Mouse (Mus musculus): Measurements from ENCODE around the gene Gabpb2. TPM values are rescaled to one million over a fixed set of nuclear protein-coding genes. Genes with fewer than 3 reads are reported as not detected.

The Gabpb2 gene
- polyA plus RNA-seq, 1 experiment from 2014 or later, result 3.1 TPM

DNA sequence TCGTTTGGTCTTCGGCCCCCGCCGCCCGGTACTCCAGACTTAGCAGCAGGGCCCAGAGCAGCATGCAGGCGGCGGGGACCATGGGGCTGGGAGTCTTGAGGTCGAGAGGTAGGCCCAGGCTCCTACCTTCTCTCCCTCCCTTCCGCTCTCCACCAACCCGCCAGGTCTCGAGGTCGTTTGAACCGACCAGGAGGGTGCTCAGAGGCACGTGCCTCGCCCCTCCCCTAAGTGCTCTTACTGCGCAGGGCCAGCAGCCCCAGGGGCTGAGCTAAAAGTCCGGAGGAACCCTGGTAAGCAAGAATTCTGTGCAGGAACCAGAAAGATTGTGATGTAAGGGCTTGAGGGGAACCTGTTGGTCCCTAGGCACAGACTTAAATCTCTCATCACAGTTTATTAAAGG lies 23.2 kb upstream of the Gabpb2 start:
- Histone ChIP-seq H3K27me3 (replicated peaks; ENCODE audit: control insufficient read depth, insufficient read depth, low read length) (no peaks in the 10 kb centered on the region), H3K9me3 (ENCODE audit: control insufficient read depth) (no peaks in the 10 kb centered on the region), H3K27ac (ENCODE audit: low read depth, low read length) (no peak overlapping the region), H3K36me3 (ENCODE audit: control insufficient read depth, insufficient read depth) (peaks cover 16% of the 10 kb centered on the region), H3K4me1 (replicated peaks; ENCODE audit: control insufficient read depth, insufficient read depth, low read length) (no peaks in the 10 kb centered on the region), H3K4me2 (replicated peaks; ENCODE audit: low read depth) (no peak overlapping the region), H3K9ac (ENCODE audit: low read depth, low read length) (no peak overlapping the region), H3K4me3 (ENCODE audit: low read depth, low read length) (no peak overlapping the region)
- WGBS, result 32% methylated on average over 17 of the region's 17 CpGs
- no peak for TF ChIP-seq CTCF (IDR thresholded peaks at IDR 0.05; ENCODE audit: low read depth)
- no peak for ATAC-seq

- no peak overlapping the region for H3K4me2 ChIP-seq (replicated peaks; ENCODE audit: low read depth)
- no peak overlapping the region for H3K4me3 ChIP-seq (ENCODE audit: low read depth, low read length)
- H3K9me3 ChIP-seq (ENCODE audit: control insufficient read depth), result no peaks in the 10 kb centered on the region
- no peaks in the 10 kb centered on the region for H3K4me1 ChIP-seq (replicated peaks; ENCODE audit: control insufficient read depth, insufficient read depth, low read length)
- no peak overlapping the region; the same call in 1 of the 2 replicates for H3K27ac ChIP-seq (ENCODE audit: low read depth, low read length)
- H3K27me3 ChIP-seq (replicated peaks; ENCODE audit: control insufficient read depth, insufficient read depth, low read length), result no peaks in the 10 kb centered on the region
- no peak overlapping the region for H3K9ac ChIP-seq (ENCODE audit: low read depth, low read length)
- WGBS, result 84% methylated on average over 12 of the region's 12 CpGs
- ATAC-seq, result no peak
- peaks cover 25% of the 10 kb centered on the region for H3K36me3 ChIP-seq (ENCODE audit: control insufficient read depth, insufficient read depth)
- TF ChIP-seq CTCF (IDR thresholded peaks at IDR 0.05; ENCODE audit: low read depth), result no peak
Measured at GRCm38 (mm10) chr3:95239971-95240370, 22.3 kb upstream of the Gabpb2 start.

GRCm38 (mm10) chr3:95239022-95239421 lies 21.3 kb upstream of the Gabpb2 start:
- Histone ChIP-seq H3K9me3 (ENCODE audit: control insufficient read depth) (no peaks in the 10 kb centered on the region), H3K9ac (ENCODE audit: low read depth, low read length) (no peak overlapping the region), H3K36me3 (ENCODE audit: control insufficient read depth, insufficient read depth) (peaks cover 35% of the 10 kb centered on the region), H3K27ac (ENCODE audit: low read depth, low read length) (no peak overlapping the region), H3K4me1 (replicated peaks; ENCODE audit: control insufficient read depth, insufficient read depth, low read length) (no peaks in the 10 kb centered on the region), H3K4me3 (ENCODE audit: low read depth, low read length) (no peak overlapping the region), H3K4me2 (replicated peaks; ENCODE audit: low read depth) (no peak overlapping the region), H3K27me3 (replicated peaks; ENCODE audit: control insufficient read depth, insufficient read depth, low read length) (no peaks in the 10 kb centered on the region)
- peak; percentile 27; the same call in 1 of the 2 replicates for TF ChIP-seq CTCF (IDR thresholded peaks at IDR 0.05; ENCODE audit: low read depth)
- WGBS, result 80% methylated on average over 6 of the region's 6 CpGs
- ATAC-seq, result no peak

GRCm38 (mm10) chr3:95237541-95238099 lies 19.9 kb upstream of the Gabpb2 start:
- WGBS, result 75% methylated on average over 8 of the region's 8 CpGs
- no peak for TF ChIP-seq CTCF (IDR thresholded peaks at IDR 0.05; ENCODE audit: low read depth)

DNA sequence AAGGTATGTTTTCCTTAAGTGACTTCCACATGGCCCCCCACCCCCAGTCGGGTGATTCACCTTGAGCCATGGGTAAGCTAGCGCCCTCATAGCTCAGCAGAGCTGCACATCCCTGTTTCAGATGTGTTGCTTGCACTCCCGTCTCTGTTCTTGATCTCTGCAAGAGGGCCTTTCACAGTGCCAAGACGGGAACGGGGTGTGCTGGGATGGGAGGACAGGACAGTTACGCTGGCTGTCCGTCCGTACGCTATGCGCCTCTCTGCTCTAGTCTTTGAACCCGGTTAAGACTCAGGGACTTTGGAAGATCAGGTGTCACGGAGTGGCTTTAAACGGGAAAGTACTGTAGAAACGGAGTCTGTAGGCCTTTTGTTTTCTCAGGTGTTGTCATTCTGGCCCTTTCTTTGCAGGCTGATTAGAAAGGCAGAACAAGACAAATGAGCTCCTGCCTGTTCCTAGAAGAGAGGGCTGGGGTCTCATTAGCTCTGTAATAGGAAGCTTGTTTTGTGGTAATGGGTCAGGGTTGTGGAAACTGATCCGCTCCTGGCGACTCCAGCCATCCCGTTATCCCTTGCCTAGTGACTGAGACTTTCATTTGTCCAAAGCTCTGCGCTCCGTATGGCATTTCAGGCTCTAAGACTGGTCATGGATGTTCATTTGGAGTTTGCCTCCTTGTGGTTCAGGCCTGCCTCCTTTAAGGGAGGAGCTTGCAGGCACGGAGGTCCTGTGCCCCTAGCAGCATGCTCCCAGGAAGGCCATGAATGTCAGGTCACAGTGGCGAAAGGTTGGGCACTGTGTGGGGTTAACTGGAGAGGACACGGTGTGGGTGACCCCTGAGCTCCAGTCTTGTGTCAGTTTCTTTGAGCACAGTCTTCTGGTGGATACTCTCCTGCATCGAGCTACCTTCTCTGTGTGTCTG lies 17.9 kb upstream of the Gabpb2 start:
- no peak for TF ChIP-seq CTCF (IDR thresholded peaks at IDR 0.05; ENCODE audit: low read depth)
- Histone ChIP-seq H3K4me1 (replicated peaks; ENCODE audit: control insufficient read depth, insufficient read depth, low read length) (peaks cover 8% of the 10 kb centered on the region), H3K27ac (ENCODE audit: low read depth, low read length) (peak overlapping the region; percentile 28; the same call in 1 of the 2 replicates), H3K9ac (ENCODE audit: low read depth, low read length) (no peak overlapping the region), H3K27me3 (replicated peaks; ENCODE audit: control insufficient read depth, insufficient read depth, low read length) (no peaks in the 10 kb centered on the region), H3K4me2 (replicated peaks; ENCODE audit: low read depth) (no peak overlapping the region), H3K4me3 (ENCODE audit: low read depth, low read length) (no peak overlapping the region), H3K36me3 (ENCODE audit: control insufficient read depth, insufficient read depth) (peaks cover 58% of the 10 kb centered on the region), H3K9me3 (ENCODE audit: control insufficient read depth) (no peaks in the 10 kb centered on the region)
- 88% methylated on average over 23 of the region's 23 CpGs for WGBS
- ATAC-seq, result no peak

More at GRCm38 (mm10) chr3:95237541-95238099, 19.9 kb upstream of the Gabpb2 start:
- Histone ChIP-seq H3K9ac (ENCODE audit: low read depth, low read length) (no peak overlapping the region), H3K4me3 (ENCODE audit: low read depth, low read length) (no peak overlapping the region), H3K27me3 (replicated peaks; ENCODE audit: control insufficient read depth, insufficient read depth, low read length) (no peaks in the 10 kb centered on the region), H3K4me2 (replicated peaks; ENCODE audit: low read depth) (no peak overlapping the region), H3K27ac (ENCODE audit: low read depth, low read length) (no peak overlapping the region), H3K4me1 (replicated peaks; ENCODE audit: control insufficient read depth, insufficient read depth, low read length) (no peaks in the 10 kb centered on the region), H3K36me3 (ENCODE audit: control insufficient read depth, insufficient read depth) (peaks cover 49% of the 10 kb centered on the region), H3K9me3 (ENCODE audit: control insufficient read depth) (no peaks in the 10 kb centered on the region)
- no peak for ATAC-seq

DNA sequence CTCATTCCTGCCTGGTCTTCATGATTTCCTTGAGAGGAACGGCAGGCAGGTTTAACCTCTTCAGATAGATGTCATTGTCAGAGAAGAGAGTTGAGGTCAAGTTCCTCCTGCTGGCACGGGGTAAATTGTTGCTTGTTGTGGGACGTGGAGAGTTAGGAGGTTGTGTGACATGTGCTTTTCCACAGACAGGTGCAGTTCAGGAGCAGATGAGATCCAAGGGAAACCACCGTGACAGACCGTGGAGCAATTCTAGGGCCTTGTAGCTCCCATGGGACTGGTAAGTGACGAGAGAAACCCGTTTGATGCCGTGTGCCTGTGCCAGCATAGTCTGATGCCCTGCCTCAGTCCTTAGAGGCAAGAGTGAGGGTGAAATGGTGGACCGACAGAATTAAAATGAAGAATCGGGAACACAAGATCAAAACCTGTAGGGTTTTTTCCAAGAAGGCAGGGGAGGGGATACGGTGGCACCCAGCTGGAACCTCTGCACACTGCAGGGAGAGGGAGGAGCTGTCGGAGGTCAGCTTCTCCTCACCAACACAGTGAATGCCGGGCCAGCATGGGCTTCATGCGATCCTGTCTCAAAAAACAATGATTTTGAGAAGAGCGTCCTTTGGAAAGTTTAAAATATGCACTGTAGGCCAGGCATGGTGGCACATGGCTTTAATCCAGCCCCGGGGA lies 15.7 kb upstream of the Gabpb2 start:
- Histone ChIP-seq H3K36me3 (ENCODE audit: control insufficient read depth, insufficient read depth) (peaks cover 58% of the 10 kb centered on the region), H3K4me2 (replicated peaks; ENCODE audit: low read depth) (no peak overlapping the region), H3K27ac (ENCODE audit: low read depth, low read length) (peak overlapping the region; percentile 50), H3K9ac (ENCODE audit: low read depth, low read length) (no peak overlapping the region), H3K4me3 (ENCODE audit: low read depth, low read length) (no peak overlapping the region), H3K4me1 (replicated peaks; ENCODE audit: control insufficient read depth, insufficient read depth, low read length) (peaks cover 9% of the 10 kb centered on the region), H3K27me3 (replicated peaks; ENCODE audit: control insufficient read depth, insufficient read depth, low read length) (no peaks in the 10 kb centered on the region), H3K9me3 (ENCODE audit: control insufficient read depth) (no peaks in the 10 kb centered on the region)
- no peak for TF ChIP-seq CTCF (IDR thresholded peaks at IDR 0.05; ENCODE audit: low read depth)
- 86% methylated on average over 16 of the region's 16 CpGs for WGBS
- ATAC-seq, result no peak

Data from intestine, postnatal 0 days (tissue).